Mouse (Mus musculus) hindbrain, postnatal 0 days (tissue): ENCODE measurements around the gene Chid1. TPM values are rescaled to one million over a fixed set of nuclear protein-coding genes. Genes with fewer than 3 reads are reported as not detected.
A peak's percentile ranks its signal among the peaks of the same experiment; 100 is the strongest.

Experiments
- ATAC-seq: fragments of 200-750 bp; cut with Nextera tagmentation; 2 replicates; pipeline ENCODE4 v1.8.0; 2017; ENCODE audit warnings: mild to moderate bottlenecking, moderate TSS enrichment, moderate library complexity
- DNase-seq: peaks from one replicate; pipeline ENCODE4 v3.0.0-alpha.2; 2015; ENCODE audit warnings: low spot score
- H3K27ac ChIP-seq: fragments of 300-500 bp; sonication (generic); 2 replicates; pipeline ENCODE4 v1.5.1; 2014; ENCODE audit warnings: mild to moderate bottlenecking
- H3K27me3 ChIP-seq: fragments of 300-500 bp; sonication (generic); 2 replicates; pipeline ENCODE4 v1.6.1; 2014; ENCODE audit warnings: low read length, mixed read lengths; ENCODE audit not compliant: insufficient read depth
- H3K36me3 ChIP-seq: fragments of 300-500 bp; sonication (generic); 2 replicates; pipeline ENCODE4 v1.6.1; 2014; ENCODE audit warnings: low read length, mixed read lengths; ENCODE audit not compliant: insufficient read depth
- H3K4me1 ChIP-seq: fragments of 300-500 bp; sonication (generic); 2 replicates; pipeline ENCODE4 v1.6.1; 2014; ENCODE audit warnings: antibody characterized with exemption, low read length, mixed read lengths; ENCODE audit not compliant: insufficient read depth
- H3K4me2 ChIP-seq: fragments of 300-500 bp; sonication (generic); 2 replicates; pipeline ENCODE4 v1.6.1; 2014; ENCODE audit warnings: low read depth, mild to moderate bottlenecking, low read length, moderate library complexity, mixed read lengths
- H3K4me3 ChIP-seq: fragments of 300-500 bp; sonication (generic); 2 replicates; pipeline ENCODE4 v1.5.1; 2014; ENCODE audit warnings: low read length
- H3K9ac ChIP-seq: fragments of 300-500 bp; sonication (generic); replicated peaks from 2 replicates; pipeline ENCODE4 v1.6.1; 2014; ENCODE audit warnings: mild to moderate bottlenecking, low read length, moderate library complexity, mixed read lengths
- H3K9me3 ChIP-seq: fragments of 300-500 bp; sonication (generic); 2 replicates; pipeline ENCODE4 v1.6.1; 2016; ENCODE audit warnings: low read length, mixed read lengths
- CTCF ChIP-seq: IDR thresholded peaks from 2 replicates; pipeline ENCODE4 v1.5.1; 2016; ENCODE audit warnings: antibody characterized with exemption, control low read depth, low read depth
- WGBS: fragments of 180-500 bp; shearing (Covaris S2); extraction: QIAGEN DNeasy Blood & Tissue Kit; methylation state at CpG from one replicate; pipeline ENCODE4 v1.1.7; 2014; 5-methylcytosine and 5-hydroxymethylcytosine counted together
- polyA plus RNA-seq: library from polyadenylated mRNA; unstranded; fragments of >200 nt; fragmentation: Nextera tagmentation; extraction: Ambion mirVana; gene quantifications from 2 replicates; pipeline ENCODE4 v1.2.1, GENCODE M21; 2015
- total RNA-seq: library from RNA; depleted of rRNA; stranded (reverse); fragments of >200 nt; gene quantifications from 2 replicates; pipeline ENCODE4 v1.2.3, GENCODE M21; 2014

The Chid1 gene
- total and polyA plus RNA-seq, 2 experiments from 2014 or later, result 47.8 to 55.2 TPM

- H3K9me3 ChIP-seq, result no peaks in the 10 kb centered on the region
- peak within 1 kb of the TSS; percentile 60 for H3K4me3 ChIP-seq
- H3K27me3 ChIP-seq, result no peaks in the 10 kb centered on the region
- peak within 1 kb of the TSS; percentile 87 for H3K9ac ChIP-seq
- H3K27ac ChIP-seq, result peak within 1 kb of the TSS; percentile 80; the same call in 1 of the 2 replicates
- ATAC-seq (peak; percentile 87), DNase-seq (peak; percentile 91)
- peak within 1 kb of the TSS; percentile 77 for H3K4me2 ChIP-seq
- peaks cover 12% of the 10 kb centered on the region for H3K36me3 ChIP-seq
- no peak; the same call in 1 of the 2 replicates for TF ChIP-seq CTCF
- WGBS, result 1% methylated on average over 87 of the region's 87 CpGs
- peaks cover 14% of the 10 kb centered on the region for H3K4me1 ChIP-seq
Observed at GRCm38 (mm10) chr7:141475011-141475804, 64.4 kb downstream of the Chid1 start, which contains the start of the genes Polr2l and Tspan4. TSS of gene Polr2l (minus strand) at chr7:141475132. TSS of gene Tspan4 (plus strand) at chr7:141475240.

- DNase-seq (no peak), ATAC-seq (no peak)
- Histone ChIP-seq H3K9ac (peak overlapping the region; percentile 87), H3K36me3 (peaks cover 12% of the 10 kb centered on the region), H3K4me3 (peak overlapping the region; percentile 60), H3K4me2 (peak overlapping the region; percentile 77), H3K4me1 (peaks cover 21% of the 10 kb centered on the region), H3K27me3 (no peaks in the 10 kb centered on the region), H3K27ac (no peak overlapping the region), H3K9me3 (no peaks in the 10 kb centered on the region)
- WGBS, result 14% methylated on average over 5 of the region's 5 CpGs
- TF ChIP-seq CTCF, result no peak
Observed at GRCm38 (mm10) chr7:141474160-141474559, 65.5 kb downstream of the Chid1 start.

- 85% methylated on average over 6 of the region's 6 CpGs for WGBS
- Histone ChIP-seq H3K4me3 (no peak overlapping the region), H3K4me1 (peaks cover 34% of the 10 kb centered on the region), H3K4me2 (no peak overlapping the region), H3K27me3 (no peaks in the 10 kb centered on the region), H3K9ac (no peak overlapping the region), H3K9me3 (no peaks in the 10 kb centered on the region), H3K27ac (no peak overlapping the region), H3K36me3 (peaks cover 12% of the 10 kb centered on the region)
- TF ChIP-seq CTCF, result no peak
- DNase-seq, result no peak
- ATAC-seq, result no peak
Observed at GRCm38 (mm10) chr7:141472763-141473162, 66.9 kb downstream of the Chid1 start.

GRCm38 (mm10) chr7:141472226-141472625 is 67.4 kb downstream of the Chid1 start:
- Histone ChIP-seq H3K27ac (no peak overlapping the region), H3K4me3 (no peak overlapping the region), H3K9ac (no peak overlapping the region), H3K4me1 (peaks cover 34% of the 10 kb centered on the region), H3K9me3 (no peaks in the 10 kb centered on the region), H3K36me3 (peaks cover 12% of the 10 kb centered on the region), H3K4me2 (no peak overlapping the region), H3K27me3 (no peaks in the 10 kb centered on the region)
- TF ChIP-seq CTCF, result no peak
- ATAC-seq, result no peak
- 81% methylated on average over 6 of the region's 6 CpGs for WGBS
- no peak for DNase-seq

- WGBS, result 83% methylated on average over 1 of the region's 1 CpGs
- peaks cover 12% of the 10 kb centered on the region for H3K36me3 ChIP-seq
- H3K4me1 ChIP-seq, result peaks cover 34% of the 10 kb centered on the region
- no peak overlapping the region for H3K27ac ChIP-seq
- ATAC-seq (no peak), DNase-seq (no peak)
- H3K27me3 ChIP-seq, result no peaks in the 10 kb centered on the region
- no peak overlapping the region for H3K4me3 ChIP-seq
- H3K4me2 ChIP-seq, result no peak overlapping the region
- no peak for TF ChIP-seq CTCF
- H3K9me3 ChIP-seq, result no peaks in the 10 kb centered on the region
- no peak overlapping the region for H3K9ac ChIP-seq
Observed at GRCm38 (mm10) chr7:141471236-141471635, 68.4 kb downstream of the Chid1 start.

- no peak overlapping the region for H3K4me2 ChIP-seq
- TF ChIP-seq CTCF, result no peak
- H3K27me3 ChIP-seq, result 0 out of 2 replicates have a peak, but pooled peaks cover 1% of the 10 kb centered on the region
- H3K9ac ChIP-seq, result no peak overlapping the region
- ATAC-seq (no peak), DNase-seq (no peak)
- peaks cover 12% of the 10 kb centered on the region for H3K36me3 ChIP-seq
- H3K27ac ChIP-seq, result no peak overlapping the region
- no peaks in the 10 kb centered on the region for H3K9me3 ChIP-seq
- WGBS, result 89% methylated on average over 10 of the region's 10 CpGs
- H3K4me3 ChIP-seq, result no peak overlapping the region
- peaks cover 30% of the 10 kb centered on the region for H3K4me1 ChIP-seq
Observed at GRCm38 (mm10) chr7:141470637-141470944, 69.1 kb downstream of the Chid1 start.
